Mouse (Mus musculus) MEL (cell line): ENCODE data around the gene Dlec1.

ENCODE experiments used
- CHD2 ChIP-seq: IDR thresholded peaks from 2 replicates; pipeline ENCODE4 v1.6.1; 2011; ENCODE audit warnings: low read length, improper control_type of control experiment
- CTCF ChIP-seq, 3 experiments: IDR thresholded peaks in 2 of 3; conservative IDR thresholded peaks in 1 of 3; 2 replicates each; pipeline ENCODE4 v1.5.1; 2011 to 2012; ENCODE audit warnings: low read length in 3 of 3, low read depth in 2 of 3, mild to moderate bottlenecking in 2 of 3, improper control_type of control experiment in 1 of 3, inconsistent platforms in 1 of 3, mixed read lengths in 1 of 3, moderate library complexity in 1 of 3; ENCODE audit not compliant: control insufficient read depth in 1 of 3, insufficient read depth in 1 of 3, poor library complexity in 1 of 3, severe bottlenecking in 1 of 3
- NELFE ChIP-seq: IDR thresholded peaks from 2 replicates; pipeline ENCODE4 v1.6.1; 2011; ENCODE audit warnings: low read depth, low read length, improper control_type of control experiment
- RCOR1 ChIP-seq: IDR thresholded peaks from 2 replicates; pipeline ENCODE4 v1.6.1; 2012; ENCODE audit warnings: low read depth, mild to moderate bottlenecking, inconsistent platforms, low read length, improper control_type of control experiment
- UBTF ChIP-seq: IDR thresholded peaks from 2 replicates; pipeline ENCODE4 v1.6.1; 2012; ENCODE audit warnings: low read depth, mild to moderate bottlenecking, inconsistent platforms, low read length, improper control_type of control experiment, moderate library complexity, borderline replicate concordance; ENCODE audit not compliant: insufficient read depth
- USF2 ChIP-seq, 2 experiments: IDR thresholded peaks; 2 replicates each; pipeline ENCODE4 v1.6.1; 2011 to 2012; ENCODE audit warnings: improper control_type of control experiment in 2 of 2, low read length in 2 of 2, borderline replicate concordance in 1 of 2, inconsistent platforms in 1 of 2, low read depth in 1 of 2, mild to moderate bottlenecking in 1 of 2; ENCODE audit not compliant: insufficient read depth in 1 of 2

DNA sequence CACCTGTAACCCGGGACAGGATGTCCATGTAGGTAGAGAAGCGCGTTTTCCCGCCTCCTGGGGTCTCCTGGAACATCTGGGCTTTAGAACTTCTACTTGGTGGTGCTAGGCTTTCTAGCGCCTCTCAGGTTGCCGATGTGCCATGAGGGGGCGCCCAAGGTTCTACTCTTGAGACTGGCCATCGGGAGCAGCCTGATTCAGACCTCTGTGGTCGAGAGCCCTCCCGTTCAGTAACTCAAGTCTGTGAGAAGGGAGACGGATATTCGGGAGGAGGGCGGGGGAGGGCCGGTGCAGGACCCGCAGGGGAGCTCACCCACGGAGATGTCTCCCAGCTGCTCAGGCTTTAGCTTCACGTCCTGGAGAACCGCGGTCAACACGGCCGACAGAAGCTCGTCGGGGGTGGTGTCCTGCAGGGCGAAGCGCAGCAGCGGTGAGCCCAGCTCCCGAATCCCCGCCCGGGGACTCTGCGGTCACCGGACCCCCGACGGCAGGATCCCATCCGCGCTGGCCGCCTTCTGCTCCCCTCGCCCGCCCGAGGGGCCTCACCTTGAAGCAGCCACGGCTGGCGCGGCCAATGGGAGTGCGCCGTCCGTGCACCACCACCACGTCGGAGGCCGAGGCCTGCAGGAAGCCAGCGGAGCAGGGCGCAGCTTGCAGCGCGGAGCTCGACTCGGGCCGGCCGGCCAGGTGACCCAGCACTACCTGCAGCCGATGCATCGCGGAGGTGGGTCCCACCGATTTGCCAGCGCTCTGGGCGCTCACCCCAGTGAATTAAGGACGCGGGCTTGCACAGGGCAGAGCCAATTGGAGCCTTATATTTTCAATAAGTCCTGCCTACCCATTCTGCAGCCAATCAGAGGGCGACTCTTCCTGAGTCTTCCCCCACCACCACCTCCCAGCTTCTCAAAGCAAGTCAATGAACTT, 54.3 kb downstream of the Dlec1 start, which contains the start of gene Acaa1b:
- TF ChIP-seq UBTF (no peak), RCOR1 (no peak), CTCF (IDR thresholded peaks at IDR 0.05 in 2 of 3, conservative IDR thresholded peaks at IDR 0.05 in 1 of 3; ENCODE audit: control insufficient read depth in 1 of 3, insufficient read depth in 1 of 3, low read depth in 2 of 3, low read length in 3 of 3, poor library complexity in 1 of 3, severe bottlenecking in 1 of 3) (peak; percentile 27 to 81 (median 76); a peak in 5 of 6 replicates), CHD2 (no peak), NELFE (no peak), USF2 (IDR thresholded peaks at IDR 0.05; ENCODE audit: borderline replicate concordance in 1 of 2, insufficient read depth in 1 of 2, low read depth in 1 of 2, low read length in 2 of 2) (no peak)
